Mouse (Mus musculus): ENCODE data around the gene Olfr115.

Gene Olfr115

GRCm38 (mm10) chr17:37627009-37627408 lies at the start of gene Olfr115, which contains the start of gene Olfr116:
Olfr115 (minus strand) TSS chr17:37627109.
Olfr116 (minus strand) TSS chr17:37627199.
- no peak for DNase-seq (ENCODE audit: low spot score in 2 of 2)

DNA sequence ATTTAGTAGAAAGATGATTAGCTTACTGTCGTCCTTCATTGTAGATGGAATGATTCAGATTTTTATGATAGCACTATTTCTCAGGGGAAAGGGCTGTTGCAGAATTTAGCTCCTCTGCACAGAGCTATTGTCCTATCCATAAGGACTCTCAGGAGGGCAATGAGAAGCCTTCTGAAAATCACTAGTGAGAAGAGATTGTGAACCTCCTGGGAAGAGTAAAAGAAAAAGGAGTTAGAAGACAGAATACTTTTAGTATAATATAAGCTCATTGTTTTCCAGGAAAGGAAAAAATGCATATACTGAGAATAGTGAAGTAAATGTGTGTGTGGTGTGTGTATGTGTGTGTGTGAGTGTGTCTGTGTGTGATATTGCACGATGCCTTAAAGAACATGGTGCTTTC lies 39.8 kb upstream of the Olfr115 start, which contains the start of gene Olfr118:
TSS of gene Olfr118 (plus strand) at position 301 of the 400 bp plus-strand sequence.
- no peak for DNase-seq (ENCODE audit: low spot score in 2 of 2)

DNA sequence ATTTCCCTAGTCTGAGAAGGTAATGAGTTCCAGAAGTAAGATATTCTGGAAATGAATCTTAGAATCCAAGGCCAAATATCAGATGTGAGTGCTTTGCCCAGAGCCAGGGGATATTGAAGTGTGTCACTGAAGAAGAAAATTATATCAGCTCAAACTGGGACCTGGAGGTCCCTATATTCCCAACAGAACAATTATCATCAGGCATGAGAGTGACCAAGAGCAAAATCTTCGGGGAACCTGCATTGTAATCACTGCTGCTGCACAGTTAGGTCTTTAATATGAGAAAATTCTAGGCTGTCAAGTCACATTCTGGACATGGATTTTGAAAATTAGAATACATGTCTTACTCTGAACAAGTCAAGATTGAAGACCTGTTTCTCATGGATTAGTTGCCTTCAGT lies 36.8 kb upstream of the Olfr115 start, which contains the start of gene Olfr117:
TSS of gene Olfr117 (minus strand) at position 101 of the 400 bp plus-strand sequence.
- no peak for DNase-seq (ENCODE audit: low spot score in 2 of 2)

GRCm38 (mm10) chr17:37592643-37593042 lies 34.3 kb downstream of the Olfr115 start, which contains the start of gene Olfr114:
Olfr114 (minus strand) TSS chr17:37592743.
- no peak for DNase-seq (ENCODE audit: low spot score in 2 of 2)

- no peak for DNase-seq (ENCODE audit: low spot score in 2 of 2)
These were observed 49.3 kb downstream of the Olfr115 start, which contains the start of gene Olfr113 for GRCm38 (mm10) chr17:37577563-37577962. Olfr113 (minus strand) TSS chr17:37577663.

- DNase-seq (ENCODE audit: low spot score in 2 of 2), result no peak
These were observed 57.6 kb downstream of the Olfr115 start, which contains the start of gene Olfr112 for GRCm38 (mm10) chr17:37569351-37569750. Olfr112 (minus strand) TSS chr17:37569451.
